Mouse (Mus musculus) midbrain, embryonic 12.5 days (tissue): ENCODE measurements around the gene Tgif2. TPM values are rescaled to one million over a fixed set of nuclear protein-coding genes. Genes with fewer than 3 reads are reported as not detected.
"Not testable (repeated sequence)": the region's sequence is repeated elsewhere in the genome, so short reads cannot be mapped to it uniquely, and the experiment has no call there.

Experiments
- ATAC-seq: fragments of 200-750 bp; cut with Nextera tagmentation; 2 replicates; pipeline ENCODE4 v1.8.0; 2017; ENCODE audit warnings: low read depth, moderate TSS enrichment, moderate library complexity; ENCODE audit not compliant: low FRiP score
- H3K27ac ChIP-seq: fragments of 300-500 bp; sonication (generic); replicated peaks from 2 replicates; pipeline ENCODE4 v1.5.1; 2016; ENCODE audit warnings: mild to moderate bottlenecking
- H3K27me3 ChIP-seq: fragments of 300-500 bp; sonication (generic); 2 replicates; pipeline ENCODE4 v1.6.1; 2016; ENCODE audit warnings: mild to moderate bottlenecking
- H3K36me3 ChIP-seq: fragments of 300-500 bp; sonication (generic); 2 replicates; pipeline ENCODE4 v1.6.1; 2016
- H3K4me1 ChIP-seq: fragments of 300-500 bp; sonication (generic); 2 replicates; pipeline ENCODE4 v1.6.1; 2016
- H3K4me2 ChIP-seq: fragments of 300-500 bp; sonication (generic); replicated peaks from 2 replicates; pipeline ENCODE4 v1.6.1; 2016; ENCODE audit warnings: mild to moderate bottlenecking, moderate library complexity
- H3K4me3 ChIP-seq: fragments of 300-500 bp; sonication (generic); 2 replicates; pipeline ENCODE4 v1.5.1; 2016; ENCODE audit warnings: mild to moderate bottlenecking
- H3K9ac ChIP-seq: fragments of 300-500 bp; sonication (generic); replicated peaks from 2 replicates; pipeline ENCODE4 v1.6.1; 2016; ENCODE audit warnings: mild to moderate bottlenecking, moderate library complexity
- H3K9me3 ChIP-seq: fragments of 300-500 bp; sonication (generic); 2 replicates; pipeline ENCODE4 v1.6.1; 2016; ENCODE audit warnings: mild to moderate bottlenecking
- WGBS: fragments of 180-500 bp; shearing (Covaris S2); methylation state at CpG from one replicate; pipeline ENCODE4 v1.1.7; 2016; 5-methylcytosine and 5-hydroxymethylcytosine counted together
- polyA plus RNA-seq: library from polyadenylated mRNA; unstranded; fragments of >200 nt; fragmentation: Nextera tagmentation; extraction: Ambion mirVana; gene quantifications from 2 replicates; pipeline ENCODE4 v1.2.1, GENCODE M21; 2016

Tgif2 gene
- polyA plus RNA-seq = 75.2 and 76.9 TPM in 2 replicates

- peak; percentile 83 for ATAC-seq
- Histone ChIP-seq H3K9me3 (no peaks in the 10 kb centered on the region), H3K9ac (peak within 1 kb of the TSS; percentile 85), H3K4me3 (peak within 1 kb of the TSS; percentile 82), H3K36me3 (peaks cover 14% of the 10 kb centered on the region), H3K27ac (peak within 1 kb of the TSS; percentile 90), H3K27me3 (no peaks in the 10 kb centered on the region; the same call in 1 of the 2 replicates), H3K4me1 (peaks cover 49% of the 10 kb centered on the region), H3K4me2 (peak within 1 kb of the TSS; percentile 86)
- WGBS = 1% methylated on average over 60 of the region's 61 CpGs
These were observed at the start of gene Tgif2 for GRCm38 (mm10) chr2:156839319-156840191. TSS of gene Tgif2 (plus strand) at chr2:156840007.

- no peak for ATAC-seq
- Histone ChIP-seq H3K4me2 (no peak overlapping the region), H3K4me3 (no peak overlapping the region), H3K36me3 (no peaks in the 10 kb centered on the region), H3K9me3 (no peaks in the 10 kb centered on the region; the same call in 1 of the 2 replicates), H3K27me3 (no peaks in the 10 kb centered on the region), H3K4me1 (no peaks in the 10 kb centered on the region), H3K9ac (no peak overlapping the region), H3K27ac (no peak overlapping the region)
- 84% methylated on average over 1 of the region's 1 CpGs for WGBS
These were observed 41.3 kb upstream of the Tgif2 start for GRCm38 (mm10) chr2:156798516-156798915.

GRCm38 (mm10) chr2:156801045-156801444 lies 38.8 kb upstream of the Tgif2 start:
- ATAC-seq = no peak
- Histone ChIP-seq H3K27me3 (no peaks in the 10 kb centered on the region), H3K9ac (no peak overlapping the region), H3K4me2 (no peak overlapping the region), H3K9me3 (no peaks in the 10 kb centered on the region; the same call in 1 of the 2 replicates), H3K27ac (no peak overlapping the region), H3K4me1 (no peaks in the 10 kb centered on the region), H3K4me3 (no peak overlapping the region), H3K36me3 (no peaks in the 10 kb centered on the region)
- WGBS = 75% methylated on average over 4 of the region's 4 CpGs

GRCm38 (mm10) chr2:156802116-156802515 lies 37.7 kb upstream of the Tgif2 start:
- H3K4me3 ChIP-seq, H3K9ac ChIP-seq, H3K4me2 ChIP-seq, H3K4me1 ChIP-seq, H3K27ac ChIP-seq, ATAC-seq, H3K9me3 ChIP-seq, H3K36me3 ChIP-seq, H3K27me3 ChIP-seq: not testable (repeated sequence)
- WGBS = 61% methylated on average over 9 of the region's 9 CpGs

DNA sequence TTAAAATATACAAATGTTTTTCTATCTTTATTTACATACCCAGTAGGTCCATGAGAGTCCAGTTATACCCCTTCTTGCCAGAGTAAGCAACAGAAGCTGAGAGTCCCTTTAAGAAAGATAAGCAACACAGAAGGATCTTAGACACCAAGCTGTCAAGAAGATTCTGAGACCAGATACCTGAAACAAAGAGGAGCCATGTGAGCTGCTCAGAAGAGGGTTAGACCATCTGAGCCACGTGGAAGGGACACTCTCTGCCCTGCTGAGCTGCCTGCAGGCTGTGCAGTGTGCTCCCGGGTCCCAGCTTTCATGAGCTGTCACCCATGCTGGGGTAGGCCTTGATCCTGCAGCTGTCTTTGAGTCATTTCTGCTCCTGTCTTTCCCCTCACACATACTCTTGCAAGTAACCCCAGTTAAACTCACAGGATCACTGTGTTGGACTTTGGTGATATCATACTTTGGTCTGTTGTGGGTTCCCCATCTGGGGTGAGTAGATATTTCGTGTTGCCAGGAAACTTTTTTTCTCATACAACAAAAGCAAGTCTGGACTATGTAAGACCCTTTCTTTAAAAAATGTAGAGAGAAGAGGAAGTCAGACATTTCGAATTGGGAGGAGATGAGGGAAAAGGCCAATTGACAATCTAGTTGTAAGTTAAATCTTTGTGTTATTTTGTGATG lies 36.0 kb upstream of the Tgif2 start:
- Histone ChIP-seq H3K4me2 (no peak overlapping the region), H3K36me3 (no peaks in the 10 kb centered on the region), H3K27ac (no peak overlapping the region), H3K9me3 (no peaks in the 10 kb centered on the region), H3K9ac (no peak overlapping the region), H3K4me3 (no peak overlapping the region), H3K4me1 (no peaks in the 10 kb centered on the region), H3K27me3 (no peaks in the 10 kb centered on the region)
- WGBS = 61% methylated on average over 4 of the region's 4 CpGs
- no peak for ATAC-seq

DNA sequence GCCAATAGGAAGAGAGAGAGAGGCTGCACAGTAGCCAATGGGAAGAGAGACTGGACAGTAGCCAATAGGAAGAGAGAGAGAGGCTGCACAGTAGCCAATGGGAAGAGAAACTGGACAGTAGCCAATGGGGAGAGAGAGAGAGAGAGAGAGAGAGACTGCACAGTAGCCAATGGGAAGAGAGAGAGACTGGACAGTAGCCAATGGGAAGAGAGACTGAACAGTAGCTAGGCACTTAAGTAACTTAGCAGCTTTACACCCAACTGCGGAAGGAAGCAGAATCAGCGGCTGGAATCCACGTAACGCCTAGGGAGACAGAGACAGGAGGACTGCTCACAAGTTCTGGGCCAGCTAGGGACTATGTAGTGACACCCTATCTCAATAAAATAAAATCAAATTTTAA lies 35.2 kb upstream of the Tgif2 start:
- Histone ChIP-seq H3K27ac (no peak overlapping the region), H3K27me3 (no peaks in the 10 kb centered on the region), H3K9ac (no peak overlapping the region), H3K36me3 (no peaks in the 10 kb centered on the region), H3K9me3 (no peaks in the 10 kb centered on the region), H3K4me2 (no peak overlapping the region), H3K4me1 (no peaks in the 10 kb centered on the region), H3K4me3 (no peak overlapping the region)
- 96% methylated on average over 4 of the region's 4 CpGs for WGBS
- ATAC-seq = no peak

DNA sequence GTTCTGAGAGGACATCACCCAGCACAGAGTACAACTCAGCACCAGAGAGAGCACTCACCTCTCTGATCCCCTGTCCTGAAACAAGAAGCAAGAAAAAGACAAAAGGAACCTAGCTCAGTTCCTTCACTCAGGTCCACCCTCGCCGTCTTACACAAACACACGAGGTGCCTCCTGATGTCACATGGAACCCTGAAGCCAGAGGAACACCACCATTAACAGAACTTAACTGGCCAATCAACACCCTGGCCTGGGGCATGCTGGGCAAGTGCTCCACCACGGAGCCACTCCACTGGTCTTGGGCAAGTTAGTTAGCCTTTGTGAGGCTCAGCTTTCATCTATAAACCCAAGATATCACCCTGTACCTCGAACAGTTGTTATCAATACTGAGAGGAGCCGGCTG lies 32.9 kb upstream of the Tgif2 start:
- Histone ChIP-seq H3K9ac (no peak overlapping the region), H3K9me3 (no peaks in the 10 kb centered on the region), H3K4me3 (no peak overlapping the region), H3K4me2 (no peak overlapping the region), H3K4me1 (no peaks in the 10 kb centered on the region), H3K27ac (no peak overlapping the region), H3K27me3 (no peaks in the 10 kb centered on the region), H3K36me3 (no peaks in the 10 kb centered on the region)
- no peak for ATAC-seq
- 79% methylated on average over 6 of the region's 6 CpGs for WGBS

DNA sequence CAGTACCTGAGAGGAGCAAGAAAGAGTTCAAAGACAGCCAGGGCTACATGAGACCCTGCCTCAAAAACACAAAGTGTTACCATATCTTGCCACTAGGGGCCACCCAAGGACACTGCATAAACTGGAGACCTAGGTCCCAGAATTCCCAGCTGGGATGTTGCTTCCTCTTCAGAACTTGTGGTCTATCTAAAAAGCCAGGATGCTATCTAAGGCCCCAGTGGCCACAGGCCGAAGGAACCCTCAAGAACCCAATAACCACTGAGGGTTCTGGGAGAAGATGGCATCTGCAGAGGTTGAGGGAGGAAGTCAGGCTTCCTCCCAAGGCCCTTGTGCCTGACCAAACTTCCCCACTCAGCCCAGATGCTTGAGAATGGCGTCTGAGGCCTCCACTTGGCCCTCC lies 30.2 kb upstream of the Tgif2 start:
- WGBS = 41% methylated on average over 2 of the region's 2 CpGs
- H3K27me3 ChIP-seq = no peaks in the 10 kb centered on the region
- H3K9ac ChIP-seq = no peak overlapping the region
- no peaks in the 10 kb centered on the region for H3K36me3 ChIP-seq
- H3K4me1 ChIP-seq = peaks cover 10% of the 10 kb centered on the region; the same call in 1 of the 2 replicates
- no peak overlapping the region for H3K27ac ChIP-seq
- H3K9me3 ChIP-seq = no peaks in the 10 kb centered on the region
- no peak overlapping the region for H3K4me2 ChIP-seq
- no peak overlapping the region for H3K4me3 ChIP-seq
- 0 out of 2 replicates have a peak, but pooled peaks have one; percentile 38 for ATAC-seq

- Histone ChIP-seq H3K4me1 (peaks cover 10% of the 10 kb centered on the region; the same call in 1 of the 2 replicates), H3K4me3 (no peak overlapping the region), H3K36me3 (no peaks in the 10 kb centered on the region), H3K27ac (no peak overlapping the region), H3K9ac (no peak overlapping the region), H3K4me2 (no peak overlapping the region), H3K9me3 (no peaks in the 10 kb centered on the region), H3K27me3 (no peaks in the 10 kb centered on the region)
- WGBS = 99% methylated on average over 10 of the region's 10 CpGs
- ATAC-seq = no peak
These were observed 29.1 kb upstream of the Tgif2 start for GRCm38 (mm10) chr2:156810716-156811115.

DNA sequence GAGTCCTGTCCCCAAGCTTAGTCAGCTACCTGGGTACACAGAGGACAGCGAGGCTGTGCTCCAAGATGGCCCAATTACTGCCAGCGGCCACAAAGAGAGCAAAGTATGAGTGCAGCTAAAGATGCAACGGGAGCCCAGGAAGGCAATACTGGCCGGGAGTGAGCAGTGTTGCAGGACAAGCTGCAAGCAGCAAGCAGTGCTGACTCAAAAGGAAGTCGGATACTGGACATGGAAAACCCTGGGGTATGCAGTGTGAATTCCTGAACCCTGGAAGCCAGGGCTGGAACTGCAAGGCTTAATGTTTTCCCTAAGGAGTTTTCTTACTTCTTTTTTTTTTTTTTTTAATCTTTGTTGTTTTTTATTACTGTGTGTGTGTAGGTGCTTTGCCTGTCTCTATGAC lies 28.3 kb upstream of the Tgif2 start:
- no peaks in the 10 kb centered on the region for H3K27me3 ChIP-seq
- H3K9me3 ChIP-seq = no peaks in the 10 kb centered on the region
- H3K4me1 ChIP-seq = peaks cover 10% of the 10 kb centered on the region; the same call in 1 of the 2 replicates
- no peak overlapping the region for H3K4me3 ChIP-seq
- no peaks in the 10 kb centered on the region for H3K36me3 ChIP-seq
- H3K9ac ChIP-seq = no peak overlapping the region
- ATAC-seq = no peak
- 70% methylated on average over 5 of the region's 5 CpGs for WGBS
- no peak overlapping the region for H3K4me2 ChIP-seq
- H3K27ac ChIP-seq = no peak overlapping the region

GRCm38 (mm10) chr2:156814344-156814801 lies 25.4 kb upstream of the Tgif2 start:
- H3K9ac ChIP-seq = 0 out of 2 replicates have a peak overlapping the region, but pooled peaks have one; percentile 7
- H3K4me1 ChIP-seq = peaks cover 10% of the 10 kb centered on the region; the same call in 1 of the 2 replicates
- WGBS = 20% methylated on average over 8 of the region's 8 CpGs
- no peaks in the 10 kb centered on the region for H3K27me3 ChIP-seq
- ATAC-seq = peak; percentile 49; the same call in 1 of the 2 replicates
- no peak overlapping the region for H3K4me3 ChIP-seq
- H3K9me3 ChIP-seq = no peaks in the 10 kb centered on the region
- H3K36me3 ChIP-seq = no peaks in the 10 kb centered on the region
- H3K4me2 ChIP-seq = no peak overlapping the region
- H3K27ac ChIP-seq = 0 out of 2 replicates have a peak overlapping the region, but pooled peaks have one; percentile 40

GRCm38 (mm10) chr2:156814893-156815292 lies 24.9 kb upstream of the Tgif2 start:
- 44% methylated on average over 5 of the region's 5 CpGs for WGBS
- Histone ChIP-seq H3K4me1 (peaks cover 10% of the 10 kb centered on the region; the same call in 1 of the 2 replicates), H3K4me3 (no peak overlapping the region), H3K27me3 (no peaks in the 10 kb centered on the region), H3K27ac (no peak overlapping the region), H3K9me3 (no peaks in the 10 kb centered on the region), H3K4me2 (no peak overlapping the region), H3K36me3 (no peaks in the 10 kb centered on the region), H3K9ac (no peak overlapping the region)
- ATAC-seq = no peak
